Mouse (Mus musculus): ENCODE results near the gene Cmas. TPM values are rescaled to one million over a fixed set of nuclear protein-coding genes. Genes with fewer than 3 reads are reported as not detected.

Cmas gene
- 145 and 153 TPM in 2 replicates for polyA plus RNA-seq (2015; fragmentation: Nextera tagmentation; extraction: Ambion mirVana)

GRCm38 (mm10) chr6:142756507-142757333, at the start of gene Cmas:
Gene Cmas (plus strand): TSS chr6:142756686.
- Histone ChIP-seq H3K4me3 (ENCODE audit: low read length) (peak within 1 kb of the TSS; percentile 89), H3K9me3 (ENCODE audit: control insufficient read depth, low read length) (no peaks in the 10 kb centered on the region), H3K9ac (ENCODE audit: low read depth, low read length) (peak within 1 kb of the TSS; percentile 97), H3K27me3 (replicated peaks; ENCODE audit: control insufficient read depth, insufficient read depth, low read length) (no peaks in the 10 kb centered on the region), H3K27ac (ENCODE audit: low read length) (peak within 1 kb of the TSS; percentile 99), H3K4me2 (ENCODE audit: low read depth, low read length) (peak within 1 kb of the TSS; percentile 76), H3K36me3 (ENCODE audit: control insufficient read depth, insufficient read depth, low read length) (peaks cover 6% of the 10 kb centered on the region; the same call in 1 of the 2 replicates), H3K4me1 (ENCODE audit: control insufficient read depth, insufficient read depth, low read length) (peaks cover 17% of the 10 kb centered on the region)
- WGBS: under 1% methylated on average over 68 of the region's 68 CpGs
- peak; percentile 92 for ATAC-seq

GRCm38 (mm10) chr6:142706688-142707087, 49.8 kb upstream of the Cmas start:
- Histone ChIP-seq H3K9ac (ENCODE audit: low read depth, low read length) (no peak overlapping the region), H3K36me3 (ENCODE audit: control insufficient read depth, insufficient read depth, low read length) (no peaks in the 10 kb centered on the region), H3K4me1 (ENCODE audit: control insufficient read depth, insufficient read depth, low read length) (peaks cover 8% of the 10 kb centered on the region), H3K9me3 (ENCODE audit: control insufficient read depth, low read length) (no peaks in the 10 kb centered on the region), H3K4me3 (ENCODE audit: low read length) (no peak overlapping the region), H3K27ac (ENCODE audit: low read length) (no peak overlapping the region), H3K4me2 (ENCODE audit: low read depth, low read length) (no peak overlapping the region), H3K27me3 (replicated peaks; ENCODE audit: control insufficient read depth, insufficient read depth, low read length) (no peaks in the 10 kb centered on the region)
- 79% methylated on average over 3 of the region's 3 CpGs for WGBS
- ATAC-seq: no peak

GRCm38 (mm10) chr6:142708369-142708768, 48.1 kb upstream of the Cmas start:
- no peak overlapping the region for H3K4me3 ChIP-seq (ENCODE audit: low read length)
- WGBS: 73% methylated on average over 6 of the region's 6 CpGs
- ATAC-seq: no peak
- no peaks in the 10 kb centered on the region for H3K9me3 ChIP-seq (ENCODE audit: control insufficient read depth, low read length)
- H3K27me3 ChIP-seq (replicated peaks; ENCODE audit: control insufficient read depth, insufficient read depth, low read length): no peaks in the 10 kb centered on the region
- no peak overlapping the region for H3K9ac ChIP-seq (ENCODE audit: low read depth, low read length)
- H3K36me3 ChIP-seq (ENCODE audit: control insufficient read depth, insufficient read depth, low read length): no peaks in the 10 kb centered on the region
- H3K4me2 ChIP-seq (ENCODE audit: low read depth, low read length): no peak overlapping the region
- H3K27ac ChIP-seq (ENCODE audit: low read length): no peak overlapping the region
- peaks cover 3% of the 10 kb centered on the region; the same call in 1 of the 2 replicates for H3K4me1 ChIP-seq (ENCODE audit: control insufficient read depth, insufficient read depth, low read length)

GRCm38 (mm10) chr6:142710690-142711089, 45.8 kb upstream of the Cmas start:
- 71% methylated on average over 6 of the region's 6 CpGs for WGBS
- no peak; the same call in 1 of the 2 replicates for ATAC-seq
- no peaks in the 10 kb centered on the region for H3K27me3 ChIP-seq (replicated peaks; ENCODE audit: control insufficient read depth, insufficient read depth, low read length)
- H3K4me3 ChIP-seq (ENCODE audit: low read length): no peak overlapping the region
- H3K36me3 ChIP-seq (ENCODE audit: control insufficient read depth, insufficient read depth, low read length): no peaks in the 10 kb centered on the region
- peak overlapping the region; percentile 29 for H3K27ac ChIP-seq (ENCODE audit: low read length)
- no peak overlapping the region for H3K4me2 ChIP-seq (ENCODE audit: low read depth, low read length)
- H3K4me1 ChIP-seq (ENCODE audit: control insufficient read depth, insufficient read depth, low read length): no peaks in the 10 kb centered on the region
- H3K9me3 ChIP-seq (ENCODE audit: control insufficient read depth, low read length): no peaks in the 10 kb centered on the region
- H3K9ac ChIP-seq (ENCODE audit: low read depth, low read length): no peak overlapping the region

GRCm38 (mm10) chr6:142711106-142711505, 45.4 kb upstream of the Cmas start:
- no peak for ATAC-seq
- H3K9ac ChIP-seq (ENCODE audit: low read depth, low read length): no peak overlapping the region
- H3K4me1 ChIP-seq (ENCODE audit: control insufficient read depth, insufficient read depth, low read length): no peaks in the 10 kb centered on the region
- H3K36me3 ChIP-seq (ENCODE audit: control insufficient read depth, insufficient read depth, low read length): no peaks in the 10 kb centered on the region
- no peak overlapping the region for H3K4me3 ChIP-seq (ENCODE audit: low read length)
- WGBS: 46% methylated on average over 4 of the region's 4 CpGs
- no peaks in the 10 kb centered on the region for H3K9me3 ChIP-seq (ENCODE audit: control insufficient read depth, low read length)
- H3K4me2 ChIP-seq (ENCODE audit: low read depth, low read length): no peak overlapping the region
- no peaks in the 10 kb centered on the region for H3K27me3 ChIP-seq (replicated peaks; ENCODE audit: control insufficient read depth, insufficient read depth, low read length)
- H3K27ac ChIP-seq (ENCODE audit: low read length): no peak overlapping the region; the same call in 1 of the 2 replicates

- no peak for ATAC-seq
- Histone ChIP-seq H3K9ac (ENCODE audit: low read depth, low read length) (no peak overlapping the region), H3K4me2 (ENCODE audit: low read depth, low read length) (no peak overlapping the region), H3K9me3 (ENCODE audit: control insufficient read depth, low read length) (no peaks in the 10 kb centered on the region), H3K4me1 (ENCODE audit: control insufficient read depth, insufficient read depth, low read length) (no peaks in the 10 kb centered on the region), H3K27me3 (replicated peaks; ENCODE audit: control insufficient read depth, insufficient read depth, low read length) (no peaks in the 10 kb centered on the region), H3K4me3 (ENCODE audit: low read length) (no peak overlapping the region), H3K27ac (ENCODE audit: low read length) (0 out of 2 replicates have a peak overlapping the region, but pooled peaks have one; percentile 42), H3K36me3 (ENCODE audit: control insufficient read depth, insufficient read depth, low read length) (no peaks in the 10 kb centered on the region)
- 61% methylated on average over 8 of the region's 8 CpGs for WGBS
Observed at GRCm38 (mm10) chr6:142715026-142715425, 41.5 kb upstream of the Cmas start.

- Histone ChIP-seq H3K4me3 (ENCODE audit: low read length) (no peak overlapping the region), H3K4me2 (ENCODE audit: low read depth, low read length) (no peak overlapping the region), H3K9me3 (ENCODE audit: control insufficient read depth, low read length) (no peaks in the 10 kb centered on the region), H3K4me1 (ENCODE audit: control insufficient read depth, insufficient read depth, low read length) (no peaks in the 10 kb centered on the region), H3K9ac (ENCODE audit: low read depth, low read length) (no peak overlapping the region), H3K36me3 (ENCODE audit: control insufficient read depth, insufficient read depth, low read length) (no peaks in the 10 kb centered on the region), H3K27ac (ENCODE audit: low read length) (no peak overlapping the region), H3K27me3 (replicated peaks; ENCODE audit: control insufficient read depth, insufficient read depth, low read length) (no peaks in the 10 kb centered on the region)
- 45% methylated on average over 4 of the region's 4 CpGs for WGBS
- no peak for ATAC-seq
Observed at GRCm38 (mm10) chr6:142717186-142717585, 39.3 kb upstream of the Cmas start.

- 41% methylated on average over 7 of the region's 7 CpGs for WGBS
- peak; percentile 52 for ATAC-seq
Observed at GRCm38 (mm10) chr6:142718167-142718566, 38.3 kb upstream of the Cmas start.

GRCm38 (mm10) chr6:142720641-142721040, 35.8 kb upstream of the Cmas start:
- Histone ChIP-seq H3K4me2 (ENCODE audit: low read depth, low read length) (no peak overlapping the region), H3K27me3 (replicated peaks; ENCODE audit: control insufficient read depth, insufficient read depth, low read length) (no peaks in the 10 kb centered on the region), H3K9ac (ENCODE audit: low read depth, low read length) (no peak overlapping the region), H3K4me3 (ENCODE audit: low read length) (no peak overlapping the region), H3K27ac (ENCODE audit: low read length) (no peak overlapping the region), H3K4me1 (ENCODE audit: control insufficient read depth, insufficient read depth, low read length) (no peaks in the 10 kb centered on the region), H3K36me3 (ENCODE audit: control insufficient read depth, insufficient read depth, low read length) (no peaks in the 10 kb centered on the region), H3K9me3 (ENCODE audit: control insufficient read depth, low read length) (peaks cover 3% of the 10 kb centered on the region; the same call in 1 of the 2 replicates)
- no peak for ATAC-seq
- WGBS: 70% methylated on average over 6 of the region's 6 CpGs

More at GRCm38 (mm10) chr6:142718167-142718566, 38.3 kb upstream of the Cmas start:
- Histone ChIP-seq H3K4me3 (ENCODE audit: low read length) (no peak overlapping the region), H3K27ac (ENCODE audit: low read length) (peak overlapping the region; percentile 52; the same call in 1 of the 2 replicates), H3K9ac (ENCODE audit: low read depth, low read length) (no peak overlapping the region), H3K9me3 (ENCODE audit: control insufficient read depth, low read length) (peaks cover 3% of the 10 kb centered on the region; the same call in 1 of the 2 replicates), H3K4me2 (ENCODE audit: low read depth, low read length) (no peak overlapping the region), H3K4me1 (ENCODE audit: control insufficient read depth, insufficient read depth, low read length) (no peaks in the 10 kb centered on the region), H3K36me3 (ENCODE audit: control insufficient read depth, insufficient read depth, low read length) (no peaks in the 10 kb centered on the region), H3K27me3 (replicated peaks; ENCODE audit: control insufficient read depth, insufficient read depth, low read length) (no peaks in the 10 kb centered on the region)
